27 mouse cellular contexts compared by ENCODE assay signal in genomic region chr13:46459546-46459945, GRCm38 (mm10). TPM values are rescaled to one million over a fixed set of nuclear protein-coding genes. Genes with fewer than 3 reads are reported as not detected.
DNase-seq lines count a peak whose midpoint lies in the region; ATAC-seq and TF ChIP-seq lines count a peak whose summit lies in the region.
"Had no signal": no experiment of that assay in that cellular context is flagged by ENCODE, and none has a peak within 500 bp of the region (broad histone marks: within the 10 kb centered on the region; RNA-seq: fewer than 3 reads in every experiment).

No protein-coding gene starts in this region.

- no peak for ATAC-seq in intestine, embryonic 14.5 days (replicated peaks; ENCODE audit: low FRiP score, low TSS enrichment, low read depth)
- no peak for ATAC-seq in intestine, embryonic 16.5 days
- peak; percentile 72 for ATAC-seq in neural tube, embryonic 15.5 days (ENCODE audit: low FRiP score)
- no peak for ATAC-seq in frontal cortex, adult (ENCODE audit: low TSS enrichment)
- ATAC-seq: CD4-positive, CD25-positive, alpha-beta regulatory T cell, adult 4 months; forebrain, embryonic 14.5 days had no signal

- 90% methylated on average over 10 of the region's 10 CpGs for WGBS in intestine, embryonic 14.5 days
- WGBS in intestine, embryonic 16.5 days: 88% methylated on average over 10 of the region's 10 CpGs
- WGBS in neural tube, embryonic 15.5 days: 39% methylated on average over 10 of the region's 10 CpGs

- H3K4me1 ChIP-seq in intestine, embryonic 14.5 days (replicated peaks; ENCODE audit: control insufficient read depth, insufficient read depth, low read length): no peaks in the 10 kb centered on the region
- no peaks in the 10 kb centered on the region for H3K4me1 ChIP-seq in intestine, embryonic 16.5 days (ENCODE audit: control insufficient read depth, insufficient read depth, low read length)
- H3K4me1 ChIP-seq in neural tube, embryonic 15.5 days: peaks cover 6% of the 10 kb centered on the region; the same call in 1 of the 2 replicates
- H3K4me1 ChIP-seq: embryonic facial prominence, embryonic 15.5 days; forebrain, embryonic 10.5 days; heart, embryonic 15.5 days had no signal

- no peaks in the 10 kb centered on the region for H3K36me3 ChIP-seq in intestine, embryonic 14.5 days (ENCODE audit: control insufficient read depth, insufficient read depth, low read length)
- no peaks in the 10 kb centered on the region for H3K36me3 ChIP-seq in intestine, embryonic 16.5 days (ENCODE audit: control insufficient read depth, insufficient read depth, low read length)
- H3K36me3 ChIP-seq in neural tube, embryonic 15.5 days: no peaks in the 10 kb centered on the region
- H3K36me3 ChIP-seq: embryonic facial prominence, embryonic 15.5 days; forebrain, embryonic 10.5 days; G1E; heart, embryonic 15.5 days had no signal

- H3K9ac ChIP-seq in intestine, embryonic 14.5 days (ENCODE audit: low read length): no peak overlapping the region
- no peak overlapping the region for H3K9ac ChIP-seq in intestine, embryonic 16.5 days (ENCODE audit: low read depth, low read length)
- no peak overlapping the region for H3K9ac ChIP-seq in neural tube, embryonic 15.5 days (replicated peaks)
- H3K9ac ChIP-seq: embryonic facial prominence, embryonic 15.5 days; heart, embryonic 15.5 days had no signal

- no peak overlapping the region for H3K4me2 ChIP-seq in intestine, embryonic 14.5 days (ENCODE audit: low read length)
- H3K4me2 ChIP-seq in intestine, embryonic 16.5 days (ENCODE audit: low read depth, low read length): no peak overlapping the region
- no peak overlapping the region for H3K4me2 ChIP-seq in neural tube, embryonic 15.5 days
- H3K4me2 ChIP-seq: embryonic facial prominence, embryonic 15.5 days; heart, embryonic 11.5 days; heart, embryonic 15.5 days had no signal

- peak; percentile 64 for DNase-seq in heart, adult 11 months
- no peak for DNase-seq in heart, postnatal 4 days
- DNase-seq in intestine, embryonic 14.5 days (ENCODE audit: low spot score): peak; percentile 6
- DNase-seq in brain, embryonic 14.5 days (ENCODE audit: low read depth): peak; percentile 31
- DNase-seq: adrenal gland, adult 8-10 months; adrenal gland, postnatal 36 days; B cell, adult 2 months; cerebellum, adult 11 months; cerebellum, adult 8-10 months; cerebellum, postnatal 14 days; embryo, embryonic 11 days; gastrocnemius, postnatal 36 days; heart, adult 2 months; heart, postnatal 14 days; kidney, adult 11 months had no signal

- no peak for TF ChIP-seq POLR2A in brain, embryonic 14.5 days (IDR thresholded peaks at IDR 0.05; ENCODE audit: borderline replicate concordance, extremely low read depth, insufficient read depth, insufficient read length, poor library complexity, severe bottlenecking)

- no peak overlapping the region for H3K27ac ChIP-seq in intestine, embryonic 14.5 days (ENCODE audit: low read depth)
- no peak overlapping the region for H3K27ac ChIP-seq in intestine, embryonic 16.5 days (ENCODE audit: low read length)
- H3K27ac ChIP-seq in neural tube, embryonic 15.5 days (replicated peaks): peak overlapping the region; percentile 68
- H3K27ac ChIP-seq: embryonic facial prominence, embryonic 15.5 days; forebrain, embryonic 10.5 days; heart, adult 2 months; heart, embryonic 15.5 days had no signal

- no peak overlapping the region for H3K4me3 ChIP-seq in intestine, embryonic 14.5 days (ENCODE audit: low read depth, low read length)
- no peak overlapping the region for H3K4me3 ChIP-seq in intestine, embryonic 16.5 days (ENCODE audit: low read length)
- H3K4me3 ChIP-seq in neural tube, embryonic 15.5 days (replicated peaks): no peak overlapping the region
- H3K4me3 ChIP-seq: embryonic facial prominence, embryonic 15.5 days; erythroblast, embryonic 14.5 days; forebrain, embryonic 10.5 days; heart, adult 2 months; heart, embryonic 15.5 days had no signal

- no peak for TF ChIP-seq CTCF in brain, embryonic 14.5 days (IDR thresholded peaks at IDR 0.05; ENCODE audit: borderline replicate concordance, extremely low read depth, insufficient read depth, insufficient read length)

- no peaks in the 10 kb centered on the region for H3K9me3 ChIP-seq in intestine, embryonic 14.5 days (ENCODE audit: control insufficient read depth, low read length)
- no peaks in the 10 kb centered on the region for H3K9me3 ChIP-seq in intestine, embryonic 16.5 days (ENCODE audit: control insufficient read depth, low read length)
- no peaks in the 10 kb centered on the region for H3K9me3 ChIP-seq in neural tube, embryonic 15.5 days (replicated peaks)
- H3K9me3 ChIP-seq: embryonic facial prominence, embryonic 15.5 days; forebrain, embryonic 10.5 days; G1E; heart, embryonic 15.5 days had no signal

- H3K27me3 ChIP-seq in intestine, embryonic 14.5 days (replicated peaks; ENCODE audit: control insufficient read depth, insufficient read depth, low read length): no peaks in the 10 kb centered on the region
- H3K27me3 ChIP-seq in intestine, embryonic 16.5 days (replicated peaks; ENCODE audit: control insufficient read depth, insufficient read depth, low read length): no peaks in the 10 kb centered on the region
- H3K27me3 ChIP-seq in neural tube, embryonic 15.5 days (replicated peaks): no peaks in the 10 kb centered on the region
- H3K27me3 ChIP-seq: embryonic facial prominence, embryonic 15.5 days; heart, embryonic 15.5 days had no signal

RNA-seq across cellular contexts. Expression of gene Rbm24, which starts 41.3 kb away (rescaled TPM):
- total RNA-seq in heart, postnatal 4 days (2021): 100 to 1,000 TPM; 262 to 288 TPM
- 2.3 TPM in 2 replicates for polyA plus RNA-seq in intestine, embryonic 14.5 days (2014; fragmentation: Nextera tagmentation; extraction: Ambion mirVana)
- polyA plus RNA-seq in intestine, embryonic 16.5 days (2015; fragmentation: Nextera tagmentation; extraction: Ambion mirVana): 1.0 and 1.5 TPM in 2 replicates
- 8.3 and 15.2 TPM in 2 replicates for polyA plus RNA-seq in brain, embryonic 14.5 days (2012; rRNA removed)
- polyA plus RNA-seq in neural tube, embryonic 15.5 days (2015; fragmentation: Nextera tagmentation; extraction: Ambion mirVana): 2.1 and 4.2 TPM in 2 replicates
- total RNA-seq: common myeloid progenitor, adult 5-6 weeks had no signal
- polyA plus RNA-seq: erythroblast, embryonic 14.5 days; G1E had no signal

RNA-seq across cellular contexts. Expression of gene Cap2, which starts 42.1 kb away (rescaled TPM):
- 100 to 1,000 TPM; 182 to 185 TPM for total RNA-seq in heart, postnatal 4 days (2021)
- polyA plus RNA-seq in intestine, embryonic 14.5 days (2014; fragmentation: Nextera tagmentation; extraction: Ambion mirVana): 9.5 and 10.1 TPM in 2 replicates
- 10.0 and 10.7 TPM in 2 replicates for polyA plus RNA-seq in intestine, embryonic 16.5 days (2015; fragmentation: Nextera tagmentation; extraction: Ambion mirVana)
- 13.0 and 18.3 TPM in 2 replicates for polyA plus RNA-seq in brain, embryonic 14.5 days (2012; rRNA removed)
- 6.2 and 7.0 TPM in 2 replicates for polyA plus RNA-seq in neural tube, embryonic 15.5 days (2015; fragmentation: Nextera tagmentation; extraction: Ambion mirVana)
- polyA plus RNA-seq: erythroblast, embryonic 14.5 days; G1E had no signal
